Mouse (Mus musculus): ENCODE results near the gene Ttc17. TPM values are rescaled to one million over a fixed set of nuclear protein-coding genes. Genes with fewer than 3 reads are reported as not detected.

The Ttc17 gene
- total and polyA plus RNA-seq, 2 experiments from 2014 or later, result 17.1 to 22.3 TPM

GRCm38 (mm10) chr2:94263530-94263937, 143.0 kb downstream of the Ttc17 start:
- H3K4me2 ChIP-seq (ENCODE audit: low read depth), result peak overlapping the region; percentile 77
- peak; percentile 35 for TF ChIP-seq CTCF (IDR thresholded peaks at IDR 0.05; ENCODE audit: low read depth)
- peak; percentile 69 for DNase-seq
- no peaks in the 10 kb centered on the region for H3K36me3 ChIP-seq (ENCODE audit: insufficient read depth)
- peak overlapping the region; percentile 38 for H3K4me3 ChIP-seq (ENCODE audit: low read depth, low read length)
- ATAC-seq, result 0 out of 2 replicates have a peak, but pooled peaks have one; percentile 9
- H3K27me3 ChIP-seq (ENCODE audit: insufficient read depth, low read length), result no peaks in the 10 kb centered on the region
- H3K27ac ChIP-seq (ENCODE audit: low read depth, low read length), result peak overlapping the region; percentile 85; the same call in 1 of the 2 replicates
- peak overlapping the region; percentile 33; the same call in 1 of the 2 replicates for H3K9ac ChIP-seq
- peaks cover 16% of the 10 kb centered on the region for H3K4me1 ChIP-seq (ENCODE audit: insufficient read depth)
- no peaks in the 10 kb centered on the region for H3K9me3 ChIP-seq (ENCODE audit: low read length)
- 0% methylated on average over 14 of the region's 14 CpGs for WGBS

- 0 out of 2 replicates have a peak overlapping the region, but pooled peaks have one; percentile 33 for H3K9ac ChIP-seq
- H3K27ac ChIP-seq (ENCODE audit: low read depth, low read length), result peak overlapping the region; percentile 54; the same call in 1 of the 2 replicates
- TF ChIP-seq CTCF (IDR thresholded peaks at IDR 0.05; ENCODE audit: low read depth), result no peak
- peak overlapping the region; percentile 77 for H3K4me2 ChIP-seq (ENCODE audit: low read depth)
- no peaks in the 10 kb centered on the region for H3K27me3 ChIP-seq (ENCODE audit: insufficient read depth, low read length)
- H3K9me3 ChIP-seq (ENCODE audit: low read length), result no peaks in the 10 kb centered on the region
- no peak for DNase-seq
- ATAC-seq, result no peak
- H3K4me1 ChIP-seq (ENCODE audit: insufficient read depth), result peaks cover 16% of the 10 kb centered on the region
- H3K36me3 ChIP-seq (ENCODE audit: insufficient read depth), result no peaks in the 10 kb centered on the region
- H3K4me3 ChIP-seq (ENCODE audit: low read depth, low read length), result peak overlapping the region; percentile 38
- 1% methylated on average over 11 of the region's 13 CpGs for WGBS
Measured at GRCm38 (mm10) chr2:94262917-94263529, 143.5 kb downstream of the Ttc17 start.

- H3K27ac ChIP-seq (ENCODE audit: low read depth, low read length), result no peak overlapping the region
- peak; percentile 69 for DNase-seq
- 28% methylated on average over 3 of the region's 3 CpGs for WGBS
Measured at GRCm38 (mm10) chr2:94254102-94254501, 152.4 kb downstream of the Ttc17 start.

More at GRCm38 (mm10) chr2:94254102-94254501, 152.4 kb downstream of the Ttc17 start:
- Histone ChIP-seq H3K36me3 (ENCODE audit: insufficient read depth) (no peaks in the 10 kb centered on the region), H3K4me2 (ENCODE audit: low read depth) (no peak overlapping the region), H3K4me1 (ENCODE audit: insufficient read depth) (no peaks in the 10 kb centered on the region), H3K9me3 (ENCODE audit: low read length) (no peaks in the 10 kb centered on the region), H3K9ac (no peak overlapping the region), H3K4me3 (ENCODE audit: low read depth, low read length) (no peak overlapping the region), H3K27me3 (ENCODE audit: insufficient read depth, low read length) (no peaks in the 10 kb centered on the region)
- TF ChIP-seq CTCF (IDR thresholded peaks at IDR 0.05; ENCODE audit: low read depth), result peak; percentile 62
- no peak for ATAC-seq

MicroRNAs within 50 kb of the gene (microRNA counts, 519-probe panel; counts per million panel counts)
- 1,211 counts per million, percentile 8 among the panel's probes with 10 or more counts for microRNA mmu-miR-670

Small RNA genes lying within 50 kb of the gene (microRNA-seq; reads per million reads assigned to microRNA genes)
- gene Mir670, result 62.6 to 83.9 reads per million in 2 experiments

Other genes starting within 250 kb of the Ttc17 start
- gene Hsd17b12, start 248.7 kb downstream of the Ttc17 start, total RNA-seq (2014; rRNA removed), result 64.1 and 75.8 TPM in 2 replicates
- 134 and 142 TPM in 2 replicates for gene Hsd17b12, start 248.7 kb downstream of the Ttc17 start, polyA plus RNA-seq (2015; fragmentation: Nextera tagmentation; extraction: Ambion mirVana)
- gene Api5, start 31.4 kb upstream of the Ttc17 start, total RNA-seq (2014; rRNA removed), result 69.4 and 70.8 TPM in 2 replicates
- gene Api5, start 31.4 kb upstream of the Ttc17 start, polyA plus RNA-seq (2015; fragmentation: Nextera tagmentation; extraction: Ambion mirVana), result 64.6 and 70.9 TPM in 2 replicates